Mouse (Mus musculus): ENCODE data around the gene Whamm. TPM values are rescaled to one million over a fixed set of nuclear protein-coding genes. Genes with fewer than 3 reads are reported as not detected.

Gene Whamm
- total RNA-seq, 1 experiment from 2014 or later: 16.1 TPM

- no peak for DNase-seq
Observed at GRCm38 (mm10) chr7:81563506-81564015, 7.5 kb upstream of the Whamm start.

DNA sequence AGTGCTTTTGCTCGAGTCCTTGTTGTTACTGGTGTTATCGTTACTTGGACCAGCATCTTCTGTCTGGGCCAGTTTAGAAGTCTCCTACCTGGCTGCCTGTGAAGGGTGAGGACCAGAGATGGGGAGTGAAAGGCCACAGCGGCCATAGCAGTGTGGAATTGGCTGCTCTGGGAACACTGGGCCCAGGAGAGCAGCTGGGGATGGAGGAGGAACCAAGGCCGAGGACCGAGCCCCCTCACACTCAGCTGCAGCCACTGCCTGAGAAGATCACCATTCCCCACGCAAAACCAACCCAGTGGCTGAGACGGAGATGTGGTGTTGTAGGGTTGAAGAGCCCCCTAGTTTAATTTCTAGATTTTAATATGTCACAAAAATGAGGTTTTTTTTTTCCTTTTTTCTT lies 6.3 kb upstream of the Whamm start:
- no peak for DNase-seq

DNA sequence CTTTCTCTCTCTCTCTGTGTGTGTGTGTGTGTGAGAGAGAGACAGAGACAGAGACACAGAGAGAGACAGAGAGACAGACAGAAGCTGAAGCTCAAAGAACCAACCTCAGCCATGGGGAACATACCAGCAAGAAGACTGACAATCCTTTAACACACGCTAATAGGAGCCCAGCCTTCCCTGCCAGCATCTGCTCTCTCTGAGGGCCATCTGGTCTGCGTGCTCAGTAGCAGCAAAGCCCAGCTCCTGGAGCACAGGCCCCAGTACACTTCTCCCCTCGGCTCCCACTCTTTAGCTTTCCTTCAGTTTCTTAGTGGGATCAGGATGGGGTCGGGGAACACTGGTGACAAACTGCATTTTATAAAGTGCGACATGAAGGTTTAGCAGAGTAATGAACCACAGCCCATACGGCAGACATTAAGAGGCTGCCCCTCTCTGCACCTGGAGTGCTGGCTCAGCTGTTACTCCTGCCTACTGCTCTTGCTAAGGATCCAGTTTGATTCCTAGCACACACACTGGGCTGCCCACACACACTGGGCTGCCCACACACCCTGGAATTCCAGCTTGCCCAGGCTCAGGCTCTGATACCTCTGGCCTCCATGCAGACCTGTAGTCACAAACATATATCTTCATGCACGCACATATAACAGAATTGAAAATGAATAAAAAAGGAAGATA lies 5.5 kb upstream of the Whamm start:
- no peak for DNase-seq

GRCm38 (mm10) chr7:81566332-81566731 lies 4.7 kb upstream of the Whamm start:
- no peak for DNase-seq

- no peak for DNase-seq
Observed at GRCm38 (mm10) chr7:81566892-81567291, 4.2 kb upstream of the Whamm start, which contains the start of gene Fsd2. Fsd2 (minus strand) TSS chr7:81566944.

DNA sequence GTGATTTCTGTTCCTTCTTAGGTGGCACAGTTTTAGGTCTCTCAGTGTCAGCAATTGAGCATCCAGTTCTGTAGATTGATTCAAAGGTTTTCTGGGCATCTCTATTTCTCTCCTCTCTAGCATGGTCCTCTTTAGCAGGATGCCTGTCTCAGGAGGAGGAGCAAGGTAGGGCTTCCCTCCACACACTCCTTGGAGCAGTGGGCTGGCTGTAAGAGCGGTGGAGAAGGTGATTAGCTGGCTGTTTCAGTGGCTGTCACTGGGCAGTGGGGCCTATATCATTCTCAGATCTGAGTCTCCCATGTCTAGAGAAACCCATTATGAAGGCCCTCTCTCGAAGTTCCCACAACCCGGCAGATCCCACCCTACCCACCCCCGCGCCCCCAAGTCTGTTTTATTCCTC lies 3.7 kb upstream of the Whamm start:
- no peak for DNase-seq

GRCm38 (mm10) chr7:81569851-81570250 lies 1.2 kb upstream of the Whamm start:
- no peak for DNase-seq

DNA sequence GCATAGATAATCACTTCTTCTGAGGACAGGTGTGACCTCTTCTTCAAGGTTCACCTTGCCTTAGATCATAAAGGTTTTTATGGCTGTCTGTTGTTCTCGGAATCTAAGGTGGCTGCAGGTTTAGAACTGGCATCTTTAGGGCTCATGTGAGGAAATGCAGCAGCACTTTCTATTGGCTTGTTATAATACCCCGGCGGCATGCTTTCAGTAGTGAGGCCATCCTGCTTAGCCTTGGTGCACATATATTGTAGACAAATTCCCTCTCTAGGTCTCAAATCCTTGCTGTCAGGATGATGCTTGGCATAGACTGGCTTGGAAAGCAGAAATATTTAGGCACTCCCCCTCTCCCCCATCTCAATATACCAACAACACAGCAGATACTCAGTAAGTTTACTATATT lies 795 bp upstream of the Whamm start:
- DNase-seq: no peak

- DNase-seq: no peak
Observed at GRCm38 (mm10) chr7:81570752-81571107, 336 bp upstream of the Whamm start.

DNA sequence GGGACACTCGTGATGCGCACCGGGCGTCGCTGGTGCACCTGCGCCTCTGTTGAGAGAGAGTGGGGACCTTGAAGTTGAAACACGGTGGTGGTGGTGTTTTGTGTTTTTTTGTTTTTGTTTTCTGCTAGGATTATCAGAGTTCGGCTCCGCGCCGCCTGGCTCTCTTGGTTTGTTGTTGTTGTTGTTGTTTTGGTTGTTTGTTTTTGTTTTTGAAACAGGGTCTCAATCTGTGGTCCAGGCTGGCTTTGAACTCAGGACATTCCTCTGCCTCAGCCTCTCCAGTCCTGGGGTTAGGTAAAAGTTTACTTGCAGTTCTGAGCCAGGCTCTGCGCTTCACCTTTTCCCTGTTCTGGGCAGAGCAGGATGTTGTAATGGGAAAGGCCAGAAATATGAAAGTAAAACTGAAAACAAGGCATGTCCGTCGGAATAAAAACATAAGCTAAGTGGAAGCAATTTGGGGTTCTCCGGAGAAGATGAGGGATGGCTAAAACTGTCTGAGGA lies 925 bp downstream of the Whamm start:
- peak; percentile 50 for DNase-seq

DNA sequence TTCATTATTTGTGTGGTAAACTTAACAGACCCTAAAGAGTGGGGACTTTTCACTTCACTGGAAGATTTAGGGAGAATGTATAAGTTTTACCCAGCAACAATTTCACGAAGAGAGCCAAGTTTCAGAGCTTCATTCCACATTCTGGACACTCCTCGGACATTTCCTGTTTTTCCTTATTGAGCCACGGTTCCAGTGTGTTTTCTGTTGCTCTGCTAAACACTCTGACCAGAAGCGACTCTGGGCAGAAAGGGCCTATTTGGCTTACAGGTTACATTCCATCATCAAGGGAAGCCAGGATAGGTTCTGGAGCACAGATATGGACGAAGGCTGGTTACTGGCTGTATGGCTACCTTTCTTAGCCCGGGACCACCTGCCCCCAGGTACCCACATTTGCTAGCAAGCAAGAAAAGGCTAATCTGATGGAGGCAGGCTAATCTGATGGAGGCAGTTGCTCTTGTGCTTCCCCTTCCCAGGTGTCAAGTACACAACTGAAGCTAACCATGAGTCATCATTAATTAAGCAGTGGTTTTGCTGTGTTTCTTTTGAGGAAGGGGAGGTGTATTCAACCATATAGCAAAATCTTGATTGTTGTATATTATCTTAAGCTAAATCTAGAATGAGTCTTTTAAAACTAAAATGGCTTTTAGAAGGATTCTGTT lies 1.7 kb downstream of the Whamm start:
- no peak for DNase-seq

DNA sequence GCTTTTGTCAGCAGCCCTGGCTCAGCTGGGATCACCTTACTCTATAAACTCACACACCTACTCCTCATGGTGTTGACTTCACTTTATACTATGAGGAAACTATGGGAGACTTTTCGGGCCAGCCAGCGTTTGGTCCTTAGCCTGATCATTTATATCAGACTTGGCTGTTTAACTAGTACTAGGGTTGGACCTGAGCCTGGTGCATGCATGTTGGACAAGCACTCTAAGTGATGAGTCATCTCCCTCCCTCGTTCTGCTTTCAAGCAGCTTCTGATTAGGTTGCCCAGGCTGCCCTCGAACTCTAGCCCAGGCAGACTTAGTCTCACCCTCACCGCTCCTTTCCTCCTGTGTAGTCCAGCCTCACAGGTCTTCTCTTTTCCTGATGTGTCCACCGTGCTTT lies 2.3 kb downstream of the Whamm start:
- peak; percentile 67 for DNase-seq

DNA sequence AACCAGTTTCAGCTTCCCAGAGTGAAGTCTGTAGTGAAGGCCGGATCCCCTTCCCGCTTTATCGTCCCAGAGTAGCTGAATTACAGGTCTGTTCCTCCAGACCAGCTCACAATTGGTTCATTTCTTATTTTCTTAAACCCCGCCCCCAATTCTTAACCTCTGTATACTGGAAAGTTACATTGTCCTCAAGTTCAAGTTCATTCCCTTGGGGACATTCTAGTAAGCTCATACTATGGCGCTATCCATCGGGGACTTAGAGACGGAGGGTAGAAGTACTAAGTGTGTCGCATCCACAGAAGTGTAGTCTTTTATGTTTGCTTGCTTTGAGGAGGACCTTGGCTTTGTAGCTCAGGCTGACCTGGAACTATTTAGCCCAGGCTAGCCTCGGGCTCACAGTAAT lies 2.8 kb downstream of the Whamm start:
- DNase-seq: no peak

GRCm38 (mm10) chr7:81575606-81576005 lies 4.5 kb downstream of the Whamm start:
- DNase-seq: no peak

- DNase-seq: no peak
Observed at GRCm38 (mm10) chr7:81577872-81578271, 6.8 kb downstream of the Whamm start.

- no peak for DNase-seq
Observed at GRCm38 (mm10) chr7:81578413-81578812, 7.3 kb downstream of the Whamm start.

DNA sequence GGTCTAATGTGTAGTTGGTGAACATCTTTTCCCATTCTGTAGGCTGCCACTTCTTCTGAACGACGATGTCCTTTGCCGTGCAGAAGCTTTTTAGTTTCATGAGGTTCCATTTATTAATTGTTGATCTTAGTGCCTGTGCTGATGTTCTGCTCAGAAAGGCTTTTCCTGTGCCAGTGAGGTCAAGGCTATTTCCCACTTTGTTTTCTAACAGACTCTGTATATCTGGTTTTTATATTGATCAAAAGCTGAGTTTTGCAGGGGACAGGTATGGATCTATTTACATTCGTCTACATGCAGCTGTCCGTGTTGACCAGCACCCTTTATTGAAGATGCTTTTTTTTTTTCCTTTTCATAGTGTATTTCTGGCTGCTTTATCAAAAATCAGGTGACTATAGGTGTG lies 8.2 kb downstream of the Whamm start:
- DNase-seq: no peak

- no peak for DNase-seq
Observed at GRCm38 (mm10) chr7:81583512-81583911, 12.4 kb downstream of the Whamm start.

- DNase-seq: no peak
Observed at GRCm38 (mm10) chr7:81585326-81585725, 14.3 kb downstream of the Whamm start.

GRCm38 (mm10) chr7:81587238-81587637 lies 16.2 kb downstream of the Whamm start:
- DNase-seq: no peak

DNA sequence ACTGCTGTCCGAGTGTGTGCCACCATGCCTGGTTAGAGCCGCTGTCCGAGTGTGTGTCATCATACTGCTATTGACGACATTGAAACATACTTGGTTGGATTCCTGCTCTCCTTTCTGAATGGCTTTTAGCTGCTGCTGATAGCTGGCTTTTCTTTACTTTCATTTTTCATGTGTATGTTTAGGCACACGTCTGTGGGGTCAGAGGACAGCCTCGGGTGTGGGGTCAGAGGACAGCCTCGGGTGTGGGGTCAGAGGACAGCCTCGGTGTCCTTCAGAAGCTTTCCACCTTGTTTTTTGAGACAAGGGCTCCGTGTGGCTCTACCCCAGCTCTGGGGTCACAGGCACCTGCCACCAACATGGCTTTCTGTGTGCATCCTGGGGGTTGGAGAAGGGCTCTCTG lies 21.6 kb downstream of the Whamm start:
- DNase-seq: no peak

DNA sequence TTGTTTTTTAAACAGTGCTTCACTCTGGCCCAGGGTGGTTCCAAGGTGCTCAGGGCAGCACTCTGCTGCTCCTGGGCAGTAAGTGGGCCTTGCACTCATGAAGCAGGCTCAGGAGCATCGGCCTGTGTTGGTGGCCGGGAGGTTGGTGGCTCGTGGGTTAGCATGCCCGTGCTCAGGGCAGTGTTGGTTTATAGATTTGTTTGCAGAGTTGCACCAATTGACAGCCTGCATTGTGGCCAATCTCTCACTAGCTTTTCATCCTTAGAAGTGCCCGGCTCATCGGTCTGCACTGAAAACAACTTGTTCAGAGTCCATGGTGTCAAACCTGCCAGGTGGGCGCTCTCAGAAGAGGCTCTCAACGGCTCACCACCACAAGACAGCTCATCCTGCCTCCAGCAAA lies 22.3 kb downstream of the Whamm start:
- no peak for DNase-seq

- no peak for DNase-seq
Observed at GRCm38 (mm10) chr7:81595056-81595455, 24.0 kb downstream of the Whamm start.

DNA sequence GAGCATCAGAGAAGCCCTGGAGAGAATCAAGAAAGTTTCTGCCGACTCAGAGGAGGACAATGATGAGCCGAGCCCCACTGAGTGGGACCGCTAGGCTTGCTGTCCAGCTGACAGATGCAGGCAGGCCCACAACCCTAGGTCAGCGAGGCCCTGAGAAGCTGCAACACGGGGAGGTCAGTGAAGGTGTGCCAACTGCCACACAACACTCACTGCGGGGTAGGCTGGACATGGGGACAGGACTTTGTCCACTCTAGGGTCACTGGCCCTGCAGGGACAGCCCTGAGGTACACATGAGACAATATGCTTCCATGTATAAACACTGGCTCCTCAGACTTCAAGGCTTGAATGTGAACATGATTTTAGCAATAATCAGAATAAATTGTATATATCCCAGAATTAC lies 25.0 kb downstream of the Whamm start:
- no peak for DNase-seq

Measured in adrenal gland, postnatal 14 days (tissue).